Mouse (Mus musculus) kidney, postnatal 0 days (tissue): ENCODE results near the gene Taf4. TPM values are rescaled to one million over a fixed set of nuclear protein-coding genes. Genes with fewer than 3 reads are reported as not detected.

Experiments
- ATAC-seq: fragments of 200-750 bp; cut with Nextera tagmentation; replicated peaks from 2 replicates; pipeline ENCODE4 v1.8.0; 2017; ENCODE audit warnings: low read depth, moderate number of reproducible peaks, moderate TSS enrichment, moderate library complexity; ENCODE audit not compliant: low FRiP score
- DNase-seq: peaks from one replicate; pipeline ENCODE4 v3.0.0-alpha.2; 2016; ENCODE audit warnings: low spot score
- H3K27ac ChIP-seq: fragments of 300-500 bp; sonication (generic); 2 replicates; pipeline ENCODE4 v1.5.1; 2014; ENCODE audit warnings: mild to moderate bottlenecking
- H3K27me3 ChIP-seq: fragments of 300-500 bp; sonication (generic); 2 replicates; pipeline ENCODE4 v1.6.1; 2014; ENCODE audit warnings: low read length, mixed read lengths; ENCODE audit not compliant: insufficient read depth
- H3K36me3 ChIP-seq: fragments of 300-500 bp; sonication (generic); 2 replicates; pipeline ENCODE4 v1.6.1; 2014; ENCODE audit warnings: low read length, mixed read lengths; ENCODE audit not compliant: insufficient read depth
- H3K4me1 ChIP-seq: fragments of 300-500 bp; sonication (generic); replicated peaks from 2 replicates; pipeline ENCODE4 v1.6.1; 2014; ENCODE audit warnings: antibody characterized with exemption, low read length, mixed read lengths; ENCODE audit not compliant: insufficient read depth
- H3K4me2 ChIP-seq: fragments of 300-500 bp; sonication (generic); 2 replicates; pipeline ENCODE4 v1.6.1; 2014; ENCODE audit warnings: mild to moderate bottlenecking, low read length, moderate library complexity, mixed read lengths
- H3K4me3 ChIP-seq: fragments of 300-500 bp; sonication (generic); replicated peaks from 2 replicates; pipeline ENCODE4 v1.5.1; 2014; ENCODE audit warnings: low read depth, low read length
- H3K9ac ChIP-seq: fragments of 300-500 bp; sonication (generic); 2 replicates; pipeline ENCODE4 v1.6.1; 2014; ENCODE audit warnings: low read depth, low read length
- H3K9me3 ChIP-seq: fragments of 300-500 bp; sonication (generic); replicated peaks from 2 replicates; pipeline ENCODE4 v1.6.1; 2016; ENCODE audit warnings: low read length, inconsistent platforms, mixed read lengths
- CTCF ChIP-seq: IDR thresholded peaks from 2 replicates; pipeline ENCODE4 v1.5.1; 2016; ENCODE audit warnings: antibody characterized with exemption, low read depth, mild to moderate bottlenecking, moderate library complexity
- WGBS: fragments of 180-500 bp; shearing (Covaris S2); extraction: QIAGEN DNeasy Blood & Tissue Kit; methylation state at CpG from one replicate; pipeline ENCODE4 v1.1.7; 2014; 5-methylcytosine and 5-hydroxymethylcytosine counted together
- polyA plus RNA-seq: library from polyadenylated mRNA; unstranded; fragments of >200 nt; fragmentation: Nextera tagmentation; extraction: Ambion mirVana; gene quantifications from 2 replicates; pipeline ENCODE4 v1.2.1, GENCODE M21; 2015

Gene Taf4
- polyA plus RNA-seq, 1 experiment from 2014 or later: 3.3 TPM

GRCm38 (mm10) chr2:180006352-180007017 lies 30.0 kb upstream of the Taf4 start:
- no peaks in the 10 kb centered on the region for H3K9me3 ChIP-seq
- no peaks in the 10 kb centered on the region for H3K27me3 ChIP-seq
- H3K4me1 ChIP-seq: no peaks in the 10 kb centered on the region
- WGBS: 55% methylated on average over 9 of the region's 9 CpGs
- ATAC-seq (no peak), DNase-seq (no peak)
- H3K4me3 ChIP-seq: no peak overlapping the region
- no peak for TF ChIP-seq CTCF
- no peak overlapping the region for H3K27ac ChIP-seq
- H3K9ac ChIP-seq: no peak overlapping the region
- H3K36me3 ChIP-seq: no peaks in the 10 kb centered on the region
- no peak overlapping the region for H3K4me2 ChIP-seq

GRCm38 (mm10) chr2:180005656-180006351 lies 29.4 kb upstream of the Taf4 start:
- no peak overlapping the region for H3K4me2 ChIP-seq
- no peak for TF ChIP-seq CTCF
- ATAC-seq (no peak), DNase-seq (no peak)
- no peaks in the 10 kb centered on the region for H3K9me3 ChIP-seq
- H3K27ac ChIP-seq: no peak overlapping the region
- WGBS: 57% methylated on average over 5 of the region's 5 CpGs
- no peaks in the 10 kb centered on the region for H3K36me3 ChIP-seq
- no peak overlapping the region for H3K4me3 ChIP-seq
- H3K9ac ChIP-seq: no peak overlapping the region
- H3K27me3 ChIP-seq: no peaks in the 10 kb centered on the region
- no peaks in the 10 kb centered on the region for H3K4me1 ChIP-seq

GRCm38 (mm10) chr2:180001635-180002034 lies 25.2 kb upstream of the Taf4 start:
- Histone ChIP-seq H3K27me3 (no peaks in the 10 kb centered on the region), H3K4me1 (no peaks in the 10 kb centered on the region), H3K4me3 (no peak overlapping the region), H3K9ac (no peak overlapping the region), H3K9me3 (no peaks in the 10 kb centered on the region), H3K27ac (no peak overlapping the region), H3K36me3 (no peaks in the 10 kb centered on the region), H3K4me2 (no peak overlapping the region)
- DNase-seq: no peak
- WGBS: 89% methylated on average over 9 of the region's 9 CpGs
- no peak for ATAC-seq
- no peak for TF ChIP-seq CTCF

- Histone ChIP-seq H3K4me2 (no peak overlapping the region), H3K9ac (no peak overlapping the region), H3K36me3 (no peaks in the 10 kb centered on the region), H3K4me3 (no peak overlapping the region), H3K27ac (no peak overlapping the region), H3K9me3 (no peaks in the 10 kb centered on the region), H3K27me3 (no peaks in the 10 kb centered on the region), H3K4me1 (no peaks in the 10 kb centered on the region)
- ATAC-seq (no peak), DNase-seq (no peak)
- 63% methylated on average over 4 of the region's 4 CpGs for WGBS
- no peak for TF ChIP-seq CTCF
Observed at GRCm38 (mm10) chr2:179998431-179998830, 22.0 kb upstream of the Taf4 start.

GRCm38 (mm10) chr2:179993071-179993470 lies 16.6 kb upstream of the Taf4 start:
- H3K4me1 ChIP-seq: no peaks in the 10 kb centered on the region
- H3K9ac ChIP-seq: no peak overlapping the region
- WGBS: 83% methylated on average over 5 of the region's 5 CpGs
- H3K27ac ChIP-seq: no peak overlapping the region
- H3K4me3 ChIP-seq: no peak overlapping the region
- no peak overlapping the region for H3K4me2 ChIP-seq
- no peaks in the 10 kb centered on the region for H3K27me3 ChIP-seq
- DNase-seq (no peak), ATAC-seq (no peak)
- H3K36me3 ChIP-seq: no peaks in the 10 kb centered on the region
- H3K9me3 ChIP-seq: no peaks in the 10 kb centered on the region
- no peak for TF ChIP-seq CTCF

- no peak overlapping the region for H3K4me3 ChIP-seq
- no peak for TF ChIP-seq CTCF
- H3K4me2 ChIP-seq: no peak overlapping the region
- no peak overlapping the region for H3K9ac ChIP-seq
- no peaks in the 10 kb centered on the region for H3K36me3 ChIP-seq
- DNase-seq (no peak), ATAC-seq (no peak)
- no peaks in the 10 kb centered on the region for H3K4me1 ChIP-seq
- no peaks in the 10 kb centered on the region for H3K9me3 ChIP-seq
- no peaks in the 10 kb centered on the region for H3K27me3 ChIP-seq
- WGBS: 50% methylated on average over 1 of the region's 1 CpGs
- no peak overlapping the region for H3K27ac ChIP-seq
Observed at GRCm38 (mm10) chr2:179989098-179989497, 12.7 kb upstream of the Taf4 start.
